Mouse (Mus musculus): ENCODE measurements at regions not wholly inside any gene's neighbourhood (a gene's known extent, or its start where the extent isn't known, plus 50 kb on each side); places are given as distances from the start of the nearest gene placed in this dataset.

GRCm38 (mm10) chr4:140358846-140359245 is 112.3 kb upstream of the Igsf21 start:
- H3K4me3 ChIP-seq = no peak overlapping the region
- WGBS = 87% methylated on average over 4 of the region's 4 CpGs

DNA sequence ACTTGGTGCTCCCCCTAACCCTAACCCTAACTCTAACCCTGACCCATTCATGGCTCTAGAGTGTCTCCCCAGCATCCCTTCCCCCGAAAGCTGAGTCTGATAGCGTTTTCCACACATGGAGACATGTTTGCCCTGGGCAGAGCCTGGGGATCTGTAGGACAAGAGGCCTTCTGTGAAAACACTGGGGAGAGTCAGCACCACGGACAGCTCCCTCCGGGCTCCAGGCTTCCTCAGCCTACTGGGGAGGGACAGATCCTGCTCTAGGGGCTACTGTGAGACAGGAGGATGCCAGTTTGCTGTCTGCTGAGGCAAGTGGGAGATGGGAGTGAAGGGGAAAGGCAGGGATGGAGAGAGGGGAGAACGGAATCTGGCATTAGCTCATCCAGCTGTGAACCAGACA is 111.5 kb upstream of the Igsf21 start:
- 8% methylated on average over 5 of the region's 5 CpGs for WGBS
- Histone ChIP-seq H3K27me3 (no peaks in the 10 kb centered on the region), H3K4me2 (no peak overlapping the region), H3K27ac (no peak overlapping the region), H3K9ac (no peak overlapping the region), H3K36me3 (no peaks in the 10 kb centered on the region), H3K4me3 (no peak overlapping the region), H3K9me3 (no peaks in the 10 kb centered on the region), H3K4me1 (no peaks in the 10 kb centered on the region)
- no peak for ATAC-seq (ENCODE audit: borderline replicate concordance, extremely low read depth, low FRiP score, low TSS enrichment)

More at GRCm38 (mm10) chr4:140358846-140359245, 112.3 kb upstream of the Igsf21 start:
- ATAC-seq (ENCODE audit: borderline replicate concordance, extremely low read depth, low FRiP score, low TSS enrichment) = no peak
- Histone ChIP-seq H3K36me3 (no peaks in the 10 kb centered on the region), H3K9ac (no peak overlapping the region), H3K4me2 (no peak overlapping the region), H3K9me3 (no peaks in the 10 kb centered on the region), H3K27ac (no peak overlapping the region), H3K27me3 (no peaks in the 10 kb centered on the region), H3K4me1 (no peaks in the 10 kb centered on the region)

DNA sequence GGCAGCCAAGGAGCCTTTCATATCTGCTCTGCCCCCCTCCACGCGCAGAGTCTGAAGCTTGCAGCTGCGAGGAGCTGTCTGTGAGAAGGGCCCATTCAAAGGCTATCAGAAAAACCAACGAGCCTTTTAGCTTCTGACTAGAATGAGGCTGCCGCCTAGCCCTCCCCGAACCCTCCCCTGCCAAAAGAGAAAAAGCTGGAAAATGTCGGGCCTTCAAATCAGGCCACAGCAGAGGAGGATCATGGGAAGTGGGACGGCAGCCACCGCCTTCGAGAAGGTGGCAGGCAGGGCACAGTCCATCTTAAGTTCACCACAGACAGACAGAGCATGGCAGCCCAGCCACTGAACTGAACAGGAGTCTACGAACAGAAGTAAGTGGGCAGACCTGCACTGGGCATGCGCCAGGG is 108.6 kb upstream of the Igsf21 start:
- Histone ChIP-seq H3K36me3 (no peaks in the 10 kb centered on the region), H3K9me3 (no peaks in the 10 kb centered on the region), H3K27ac (no peak overlapping the region), H3K27me3 (no peaks in the 10 kb centered on the region), H3K4me2 (no peak overlapping the region), H3K9ac (no peak overlapping the region), H3K4me1 (no peaks in the 10 kb centered on the region), H3K4me3 (no peak overlapping the region)
- 62% methylated on average over 12 of the region's 12 CpGs for WGBS
- ATAC-seq (ENCODE audit: borderline replicate concordance, extremely low read depth, low FRiP score, low TSS enrichment) = no peak

- 59% methylated on average over 4 of the region's 4 CpGs for WGBS
Measured at GRCm38 (mm10) chr4:140348802-140349201, 102.2 kb upstream of the Igsf21 start.

GRCm38 (mm10) chr4:140330138-140330537 is 83.6 kb upstream of the Igsf21 start:
- Histone ChIP-seq H3K9ac (no peak overlapping the region), H3K27me3 (no peaks in the 10 kb centered on the region), H3K4me3 (no peak overlapping the region), H3K36me3 (no peaks in the 10 kb centered on the region), H3K27ac (no peak overlapping the region), H3K4me2 (no peak overlapping the region), H3K4me1 (no peaks in the 10 kb centered on the region), H3K9me3 (no peaks in the 10 kb centered on the region)
- 92% methylated on average over 4 of the region's 4 CpGs for WGBS
- no peak for ATAC-seq (ENCODE audit: borderline replicate concordance, extremely low read depth, low FRiP score, low TSS enrichment)

More at GRCm38 (mm10) chr4:140348802-140349201, 102.2 kb upstream of the Igsf21 start:
- Histone ChIP-seq H3K9me3 (no peaks in the 10 kb centered on the region), H3K27me3 (no peaks in the 10 kb centered on the region), H3K27ac (no peak overlapping the region), H3K4me1 (no peaks in the 10 kb centered on the region), H3K36me3 (no peaks in the 10 kb centered on the region), H3K4me2 (no peak overlapping the region), H3K4me3 (no peak overlapping the region), H3K9ac (no peak overlapping the region)
- no peak for ATAC-seq (ENCODE audit: borderline replicate concordance, extremely low read depth, low FRiP score, low TSS enrichment)

DNA sequence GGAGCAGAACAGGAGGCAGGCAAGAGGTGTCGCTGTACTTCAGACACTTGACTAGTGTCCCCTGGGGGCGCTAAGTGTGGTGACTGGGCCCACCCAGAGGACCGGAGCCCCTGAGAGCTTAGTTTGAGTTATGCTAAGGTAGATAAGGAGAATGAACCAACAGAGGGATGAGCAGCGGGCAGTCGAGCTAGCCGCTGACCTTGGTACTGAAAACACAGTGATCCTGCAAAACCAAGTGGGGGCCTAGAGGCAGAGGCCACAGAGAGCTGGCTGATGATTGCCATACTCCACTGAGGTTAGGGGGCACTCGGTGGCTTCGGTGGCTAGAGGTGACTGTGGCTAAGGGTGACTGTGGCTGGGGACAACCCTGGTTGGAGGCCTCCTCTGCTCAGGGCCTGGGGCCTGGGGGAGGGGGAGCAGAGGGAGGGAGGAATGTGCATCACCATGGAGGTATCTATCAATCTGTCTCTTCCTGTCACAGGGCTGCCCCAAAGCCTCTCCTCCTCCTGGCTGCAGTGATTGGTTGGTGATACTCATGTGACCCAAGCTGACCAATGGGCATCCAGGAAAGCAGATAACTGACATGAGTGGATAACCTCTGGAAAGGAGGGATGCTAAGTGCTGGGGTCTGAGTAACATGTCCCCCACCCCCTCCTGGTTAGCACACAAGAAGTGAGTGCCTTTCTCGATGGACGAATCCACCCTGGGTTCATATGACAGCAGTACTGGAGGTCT is 80.3 kb upstream of the Igsf21 start:
- no peak for ATAC-seq (ENCODE audit: borderline replicate concordance, extremely low read depth, low FRiP score, low TSS enrichment)
- 26% methylated on average over 10 of the region's 10 CpGs for WGBS
- H3K9ac ChIP-seq = no peak overlapping the region
- H3K9me3 ChIP-seq = peaks cover 5% of the 10 kb centered on the region; the same call in 1 of the 2 replicates
- no peaks in the 10 kb centered on the region for H3K4me1 ChIP-seq
- H3K4me2 ChIP-seq = no peak overlapping the region
- H3K36me3 ChIP-seq = no peaks in the 10 kb centered on the region
- no peak overlapping the region for H3K4me3 ChIP-seq
- no peak overlapping the region for H3K27ac ChIP-seq
- H3K27me3 ChIP-seq = no peaks in the 10 kb centered on the region

GRCm38 (mm10) chr4:140325677-140326052 is 79.1 kb upstream of the Igsf21 start:
- no peak for ATAC-seq (ENCODE audit: borderline replicate concordance, extremely low read depth, low FRiP score, low TSS enrichment)
- Histone ChIP-seq H3K4me1 (no peaks in the 10 kb centered on the region), H3K4me3 (no peak overlapping the region), H3K9ac (no peak overlapping the region), H3K4me2 (no peak overlapping the region), H3K27ac (no peak overlapping the region), H3K9me3 (peaks cover 5% of the 10 kb centered on the region; the same call in 1 of the 2 replicates), H3K27me3 (no peaks in the 10 kb centered on the region), H3K36me3 (no peaks in the 10 kb centered on the region)
- 80% methylated on average over 7 of the region's 7 CpGs for WGBS

- WGBS = 79% methylated on average over 8 of the region's 8 CpGs
- Histone ChIP-seq H3K9ac (no peak overlapping the region), H3K36me3 (no peaks in the 10 kb centered on the region), H3K4me2 (no peak overlapping the region), H3K27ac (no peak overlapping the region), H3K4me1 (no peaks in the 10 kb centered on the region), H3K9me3 (peaks cover 5% of the 10 kb centered on the region; the same call in 1 of the 2 replicates), H3K27me3 (no peaks in the 10 kb centered on the region), H3K4me3 (no peak overlapping the region)
- no peak for ATAC-seq (ENCODE audit: borderline replicate concordance, extremely low read depth, low FRiP score, low TSS enrichment)
Measured at GRCm38 (mm10) chr4:140324971-140325676, 78.5 kb upstream of the Igsf21 start.

- Histone ChIP-seq H3K27me3 (no peaks in the 10 kb centered on the region), H3K27ac (no peak overlapping the region), H3K4me3 (no peak overlapping the region), H3K9me3 (peaks cover 5% of the 10 kb centered on the region; the same call in 1 of the 2 replicates), H3K36me3 (no peaks in the 10 kb centered on the region), H3K9ac (no peak overlapping the region), H3K4me2 (no peak overlapping the region), H3K4me1 (no peaks in the 10 kb centered on the region)
- ATAC-seq (ENCODE audit: borderline replicate concordance, extremely low read depth, low FRiP score, low TSS enrichment) = no peak
- WGBS = 76% methylated on average over 15 of the region's 15 CpGs
Measured at GRCm38 (mm10) chr4:140320120-140320921, 73.7 kb upstream of the Igsf21 start.

DNA sequence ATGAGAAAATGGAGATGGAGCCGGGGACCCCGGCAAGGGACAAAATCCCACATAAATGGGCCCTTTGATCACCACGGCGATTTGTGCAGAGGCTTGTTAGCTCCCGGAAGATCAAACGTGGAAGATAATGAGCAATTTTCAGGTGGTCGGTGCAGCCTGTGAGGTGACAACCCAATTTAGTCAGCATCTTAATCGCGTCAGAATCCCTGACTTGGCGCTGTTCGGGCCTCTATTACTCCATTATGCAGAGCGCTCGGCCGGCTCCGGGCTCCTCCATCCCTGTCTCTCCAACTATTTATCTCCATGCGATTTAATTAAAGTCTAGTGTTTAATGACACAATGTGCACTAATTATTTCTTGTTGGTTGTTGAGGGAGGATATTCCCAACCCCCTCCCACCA is 66.1 kb upstream of the Igsf21 start:
- Histone ChIP-seq H3K9ac (no peak overlapping the region), H3K4me1 (no peaks in the 10 kb centered on the region), H3K27ac (no peak overlapping the region), H3K27me3 (no peaks in the 10 kb centered on the region), H3K4me3 (no peak overlapping the region), H3K9me3 (no peaks in the 10 kb centered on the region), H3K36me3 (no peaks in the 10 kb centered on the region), H3K4me2 (no peak overlapping the region)
- 84% methylated on average over 16 of the region's 16 CpGs for WGBS
- ATAC-seq (ENCODE audit: borderline replicate concordance, extremely low read depth, low FRiP score, low TSS enrichment) = no peak

DNA sequence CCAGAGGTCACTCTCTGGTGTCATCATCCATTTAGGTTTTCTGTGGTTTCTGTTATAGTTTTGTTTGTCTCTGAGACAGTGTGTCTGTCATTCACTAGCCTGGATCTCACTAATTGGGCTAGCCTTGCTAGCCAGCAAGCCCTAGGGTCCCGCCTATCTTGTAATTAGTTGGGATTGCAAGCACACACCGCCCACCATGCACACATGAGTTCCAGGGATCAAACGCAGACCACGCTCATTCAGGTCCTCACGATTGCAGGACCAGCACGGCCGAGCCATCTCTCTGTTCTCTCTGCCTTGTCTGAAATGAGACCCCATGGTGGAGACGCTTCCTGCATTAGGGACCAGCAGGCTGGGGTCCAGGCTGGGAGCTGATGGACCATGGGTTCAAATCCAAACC is 60.9 kb upstream of the Igsf21 start:
- Histone ChIP-seq H3K27me3 (no peaks in the 10 kb centered on the region), H3K27ac (no peak overlapping the region), H3K9ac (no peak overlapping the region), H3K4me3 (no peak overlapping the region), H3K4me2 (no peak overlapping the region), H3K9me3 (no peaks in the 10 kb centered on the region), H3K4me1 (no peaks in the 10 kb centered on the region), H3K36me3 (no peaks in the 10 kb centered on the region)
- ATAC-seq (ENCODE audit: borderline replicate concordance, extremely low read depth, low FRiP score, low TSS enrichment) = no peak
- 83% methylated on average over 8 of the region's 8 CpGs for WGBS

DNA sequence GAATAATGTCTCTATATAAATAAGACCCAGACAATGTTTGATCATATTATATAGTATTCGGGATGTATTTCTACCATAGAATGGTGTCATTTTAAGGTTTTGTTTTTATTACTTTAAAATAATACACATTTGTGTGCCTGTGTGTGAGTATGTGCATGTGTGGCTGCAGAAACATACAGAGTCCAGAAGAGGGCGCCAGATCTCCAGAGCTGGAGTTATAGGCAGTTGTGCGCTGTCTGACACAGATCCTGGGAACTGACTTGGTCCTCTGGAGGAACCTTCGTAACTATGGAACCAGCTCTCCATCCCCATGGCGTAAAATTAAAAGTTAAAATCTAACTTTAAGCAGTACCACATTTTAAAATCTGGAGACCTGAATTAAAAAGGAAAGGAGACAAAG is 58.4 kb upstream of the Igsf21 start:
- Histone ChIP-seq H3K4me3 (no peak overlapping the region), H3K4me2 (no peak overlapping the region), H3K36me3 (no peaks in the 10 kb centered on the region), H3K27ac (no peak overlapping the region), H3K27me3 (no peaks in the 10 kb centered on the region), H3K9ac (no peak overlapping the region), H3K9me3 (no peaks in the 10 kb centered on the region), H3K4me1 (no peaks in the 10 kb centered on the region)
- WGBS = 81% methylated on average over 5 of the region's 5 CpGs
- no peak for ATAC-seq (ENCODE audit: borderline replicate concordance, extremely low read depth, low FRiP score, low TSS enrichment)
